Mouse (Mus musculus): ENCODE results near the gene Oaz1. TPM values are rescaled to one million over a fixed set of nuclear protein-coding genes. Genes with fewer than 3 reads are reported as not detected.
"Not testable (repeated sequence)": the region's sequence is repeated elsewhere in the genome, so short reads cannot be mapped to it uniquely, and the experiment has no call there.

Gene Oaz1
- polyA plus RNA-seq, 1 experiment: 779 TPM

GRCm38 (mm10) chr10:80808985-80809632, 17.3 kb upstream of the Oaz1 start:
- WGBS: 25% methylated on average over 18 of the region's 18 CpGs
- no peak for TF ChIP-seq POLR2A (IDR thresholded peaks at IDR 0.05; ENCODE audit: borderline replicate concordance, insufficient read depth, low read length)
- TF ChIP-seq CTCF (IDR thresholded peaks at IDR 0.05; ENCODE audit: borderline replicate concordance, insufficient read depth, low read depth, low read length): no peak
- no peak overlapping the region for H3K27ac ChIP-seq (ENCODE audit: insufficient read depth, low read length)
- DNase-seq: no peak
- no peaks in the 10 kb centered on the region for H3K27me3 ChIP-seq (ENCODE audit: control insufficient read depth, insufficient read depth, low read length)
- peaks cover 16% of the 10 kb centered on the region for H3K4me1 ChIP-seq (ENCODE audit: control insufficient read depth, insufficient read depth, low read length)
- no peak overlapping the region for H3K4me3 ChIP-seq (replicated peaks; ENCODE audit: insufficient read depth, low read depth, low read length)

GRCm38 (mm10) chr10:80810084-80810483, 16.4 kb upstream of the Oaz1 start:
- H3K27ac ChIP-seq (ENCODE audit: insufficient read depth, low read length): no peak overlapping the region
- no peak for DNase-seq

GRCm38 (mm10) chr10:80812391-80813041, 13.9 kb upstream of the Oaz1 start:
- WGBS: 67% methylated on average over 5 of the region's 5 CpGs
- Histone ChIP-seq H3K4me3 (replicated peaks; ENCODE audit: insufficient read depth, low read depth, low read length) (no peak overlapping the region), H3K27ac (ENCODE audit: insufficient read depth, low read length) (no peak overlapping the region), H3K27me3 (ENCODE audit: control insufficient read depth, insufficient read depth, low read length) (no peaks in the 10 kb centered on the region), H3K4me1 (ENCODE audit: control insufficient read depth, insufficient read depth, low read length) (peaks cover 7% of the 10 kb centered on the region; the same call in 1 of the 2 replicates)
- DNase-seq: no peak
- TF ChIP-seq POLR2A (IDR thresholded peaks at IDR 0.05; ENCODE audit: borderline replicate concordance, insufficient read depth, low read length): no peak
- TF ChIP-seq CTCF (IDR thresholded peaks at IDR 0.05; ENCODE audit: borderline replicate concordance, insufficient read depth, low read depth, low read length): no peak

More at GRCm38 (mm10) chr10:80810084-80810483, 16.4 kb upstream of the Oaz1 start:
- Histone ChIP-seq H3K4me3 (replicated peaks; ENCODE audit: insufficient read depth, low read depth, low read length) (no peak overlapping the region), H3K4me1 (ENCODE audit: control insufficient read depth, insufficient read depth, low read length) (peaks cover 16% of the 10 kb centered on the region), H3K27me3 (ENCODE audit: control insufficient read depth, insufficient read depth, low read length) (no peaks in the 10 kb centered on the region)
- 13% methylated on average over 18 of the region's 20 CpGs for WGBS
- TF ChIP-seq POLR2A (IDR thresholded peaks at IDR 0.05; ENCODE audit: borderline replicate concordance, insufficient read depth, low read length): no peak
- TF ChIP-seq CTCF (IDR thresholded peaks at IDR 0.05; ENCODE audit: borderline replicate concordance, insufficient read depth, low read depth, low read length): no peak

DNA sequence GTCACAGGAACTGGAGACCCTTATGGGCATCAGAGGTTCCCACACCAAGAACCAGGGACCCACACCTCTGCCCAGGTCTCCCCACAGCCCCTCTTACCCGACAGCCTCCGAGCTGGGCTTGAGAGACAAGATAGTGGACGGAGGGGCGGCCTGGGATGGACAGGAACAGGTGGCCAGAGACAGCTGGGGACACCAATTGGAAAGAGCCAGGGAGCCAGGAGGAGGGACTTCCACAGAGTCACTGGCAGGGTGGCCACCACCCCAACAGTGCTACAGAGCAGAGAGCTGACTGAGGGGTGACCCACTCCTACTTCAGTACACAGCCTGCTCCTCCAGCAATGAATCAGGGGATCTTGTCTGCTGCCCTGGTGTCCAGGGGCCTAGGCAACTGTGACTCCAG, 13.1 kb upstream of the Oaz1 start, which contains the start of gene Jsrp1:
Gene Jsrp1, minus strand, starts transcription at position 133 of the 400 bp plus-strand sequence.
- TF ChIP-seq POLR2A (IDR thresholded peaks at IDR 0.05; ENCODE audit: borderline replicate concordance, insufficient read depth, low read length): no peak
- TF ChIP-seq CTCF (IDR thresholded peaks at IDR 0.05; ENCODE audit: borderline replicate concordance, insufficient read depth, low read depth, low read length): no peak
- Histone ChIP-seq H3K27me3 (ENCODE audit: control insufficient read depth, insufficient read depth, low read length) (no peaks in the 10 kb centered on the region), H3K4me1 (ENCODE audit: control insufficient read depth, insufficient read depth, low read length) (peaks cover 2% of the 10 kb centered on the region; the same call in 1 of the 2 replicates), H3K4me3 (replicated peaks; ENCODE audit: insufficient read depth, low read depth, low read length) (no peak within 1 kb of the TSS), H3K27ac (ENCODE audit: insufficient read depth, low read length) (no peak within 1 kb of the TSS)
- DNase-seq: no peak
- WGBS: 45% methylated on average over 4 of the region's 4 CpGs

GRCm38 (mm10) chr10:80814800-80815199, 11.7 kb upstream of the Oaz1 start:
- no peak overlapping the region for H3K27ac ChIP-seq (ENCODE audit: insufficient read depth, low read length)
- H3K27me3 ChIP-seq (ENCODE audit: control insufficient read depth, insufficient read depth, low read length): no peaks in the 10 kb centered on the region
- no peaks in the 10 kb centered on the region for H3K4me1 ChIP-seq (ENCODE audit: control insufficient read depth, insufficient read depth, low read length)
- no peak for TF ChIP-seq CTCF (IDR thresholded peaks at IDR 0.05; ENCODE audit: borderline replicate concordance, insufficient read depth, low read depth, low read length)
- no peak for TF ChIP-seq POLR2A (IDR thresholded peaks at IDR 0.05; ENCODE audit: borderline replicate concordance, insufficient read depth, low read length)
- WGBS: 34% methylated on average over 7 of the region's 7 CpGs
- H3K4me3 ChIP-seq (replicated peaks; ENCODE audit: insufficient read depth, low read depth, low read length): no peak overlapping the region
- DNase-seq: no peak

- WGBS: 91% methylated on average over 3 of the region's 3 CpGs
- DNase-seq; H3K4me1 ChIP-seq (ENCODE audit: control insufficient read depth, insufficient read depth, low read length); H3K27ac ChIP-seq (ENCODE audit: insufficient read depth, low read length); H3K27me3 ChIP-seq (ENCODE audit: control insufficient read depth, insufficient read depth, low read length); H3K4me3 ChIP-seq (replicated peaks; ENCODE audit: insufficient read depth, low read depth, low read length): not testable (repeated sequence)
These were observed 10.2 kb upstream of the Oaz1 start for GRCm38 (mm10) chr10:80816303-80816702.

- Histone ChIP-seq H3K4me1 (ENCODE audit: control insufficient read depth, insufficient read depth, low read length) (no peaks in the 10 kb centered on the region), H3K4me3 (replicated peaks; ENCODE audit: insufficient read depth, low read depth, low read length) (no peak overlapping the region), H3K27ac (ENCODE audit: insufficient read depth, low read length) (no peak overlapping the region), H3K27me3 (ENCODE audit: control insufficient read depth, insufficient read depth, low read length) (no peaks in the 10 kb centered on the region)
- DNase-seq: no peak
- WGBS: 84% methylated on average over 2 of the region's 2 CpGs
- TF ChIP-seq POLR2A (IDR thresholded peaks at IDR 0.05; ENCODE audit: borderline replicate concordance, insufficient read depth, low read length) (no peak), CTCF (IDR thresholded peaks at IDR 0.05; ENCODE audit: borderline replicate concordance, insufficient read depth, low read depth, low read length) (no peak)
These were observed 9.3 kb upstream of the Oaz1 start for GRCm38 (mm10) chr10:80817164-80817563.

GRCm38 (mm10) chr10:80817955-80818354, 8.5 kb upstream of the Oaz1 start:
- H3K4me1 ChIP-seq (ENCODE audit: control insufficient read depth, insufficient read depth, low read length); H3K4me3 ChIP-seq (replicated peaks; ENCODE audit: insufficient read depth, low read depth, low read length); DNase-seq; H3K27ac ChIP-seq (ENCODE audit: insufficient read depth, low read length); H3K27me3 ChIP-seq (ENCODE audit: control insufficient read depth, insufficient read depth, low read length): not testable (repeated sequence)
- WGBS: 84% methylated on average over 7 of the region's 7 CpGs

All from cerebellum, adult 2 months (tissue).